Mouse (Mus musculus) embryo, embryonic 9.5 days (tissue): Measurements from ENCODE around the gene Zbtb4.
A peak's percentile ranks its signal among the peaks of the same experiment; 100 is the strongest.
"Not testable (repeated sequence)": the region's sequence is repeated elsewhere in the genome, so short reads cannot be mapped to it uniquely, and the experiment has no call there.

Experiments used
- DNase-seq: peaks from one replicate; pipeline ENCODE4 v3.0.0-alpha.2; 2017; ENCODE audit errors: extremely low spot score

The Zbtb4 gene

DNA sequence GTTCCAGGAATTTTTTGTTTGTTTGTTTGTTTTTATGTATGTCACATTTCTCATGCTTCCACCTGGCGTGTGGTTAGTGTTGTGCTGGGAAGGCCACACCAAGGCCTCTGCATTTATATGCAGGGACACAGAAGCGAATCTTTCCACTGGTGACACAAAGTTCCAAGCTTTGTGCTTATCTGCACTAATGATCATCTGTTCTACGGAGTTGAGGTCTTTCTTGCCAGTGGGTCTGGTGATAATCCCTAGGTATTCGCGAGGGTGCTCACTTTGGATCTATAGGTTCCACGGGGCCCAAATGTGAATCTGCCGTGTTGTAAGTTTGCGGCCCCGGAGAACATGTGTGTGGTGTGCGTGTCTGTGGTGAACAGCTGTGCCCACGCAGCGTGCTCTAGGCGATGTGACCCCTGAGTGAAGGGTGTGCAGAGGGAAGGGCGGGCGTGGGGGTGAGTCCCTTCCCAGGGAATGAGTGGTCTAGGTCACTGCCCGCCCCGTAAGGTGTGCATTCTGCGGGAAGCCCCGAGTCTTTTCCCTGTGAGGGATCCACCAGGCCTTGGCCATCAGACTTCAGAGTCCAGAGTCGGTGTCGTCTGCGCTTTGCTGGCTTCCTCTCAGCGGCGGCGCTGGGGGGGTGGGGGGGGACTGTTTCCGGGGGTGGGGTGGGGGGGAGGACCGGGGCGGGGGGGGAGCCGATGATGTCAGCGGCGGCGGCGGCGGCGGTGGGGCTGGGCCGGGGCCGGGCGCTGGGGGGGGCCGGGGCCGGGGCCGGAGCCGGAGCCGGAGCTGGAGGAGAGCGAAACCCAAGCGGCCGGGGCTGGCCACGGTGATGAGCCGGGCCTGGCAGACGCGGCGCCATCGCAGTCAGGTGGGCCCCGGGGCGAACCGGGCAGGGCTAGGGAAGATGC lies at the start of gene Zbtb4:
Gene Zbtb4 (plus strand): TSS at position 692 of the 905 bp plus-strand sequence.
- peak; percentile 34 for DNase-seq

GRCm38 (mm10) chr11:69715929-69716328 lies 49.8 kb upstream of the Zbtb4 start:
- DNase-seq = peak; percentile 37

DNA sequence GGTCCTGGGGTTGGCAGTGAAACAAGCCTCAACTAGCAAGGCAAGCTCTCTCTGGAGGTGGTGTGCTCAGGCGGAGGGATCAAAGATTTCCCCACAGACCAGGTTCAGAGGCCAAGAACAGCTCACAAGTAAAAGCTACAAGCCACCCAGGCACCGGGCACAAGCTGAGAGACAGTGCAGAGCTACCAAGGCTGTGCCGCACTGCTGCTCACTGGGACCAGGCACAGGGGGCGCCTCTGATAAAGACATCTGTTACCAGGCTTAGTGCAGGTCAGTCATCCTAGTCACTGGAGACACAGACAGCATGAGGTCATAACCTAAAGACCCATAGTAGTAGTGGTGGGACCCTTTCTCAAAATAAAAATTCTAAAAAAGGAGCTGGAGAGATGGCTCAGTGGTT lies 48.8 kb upstream of the Zbtb4 start:
- DNase-seq = no peak

GRCm38 (mm10) chr11:69718661-69719060 lies 47.1 kb upstream of the Zbtb4 start:
- no peak for DNase-seq

DNA sequence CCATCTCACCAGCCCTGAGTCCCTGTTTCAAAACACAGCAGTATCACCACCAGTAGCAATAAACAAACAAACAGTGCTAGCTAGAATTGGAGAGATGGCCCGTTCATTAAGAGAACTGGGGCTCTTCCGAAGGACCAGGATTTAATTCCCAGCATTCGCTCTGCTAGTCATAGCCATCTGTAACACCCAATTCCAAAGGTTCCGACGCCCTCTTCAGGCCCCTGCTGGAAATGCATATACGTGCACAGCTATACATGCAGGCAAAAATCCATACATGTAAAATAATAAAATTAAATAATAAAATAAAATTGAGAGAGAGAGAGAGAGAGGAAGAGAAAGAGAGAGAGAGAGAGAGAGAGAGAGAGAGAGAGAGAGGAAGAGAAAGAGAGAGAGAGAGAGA lies 46.3 kb upstream of the Zbtb4 start:
- no peak for DNase-seq

- DNase-seq = no peak
These were observed 44.9 kb upstream of the Zbtb4 start for GRCm38 (mm10) chr11:69720852-69721251.

DNA sequence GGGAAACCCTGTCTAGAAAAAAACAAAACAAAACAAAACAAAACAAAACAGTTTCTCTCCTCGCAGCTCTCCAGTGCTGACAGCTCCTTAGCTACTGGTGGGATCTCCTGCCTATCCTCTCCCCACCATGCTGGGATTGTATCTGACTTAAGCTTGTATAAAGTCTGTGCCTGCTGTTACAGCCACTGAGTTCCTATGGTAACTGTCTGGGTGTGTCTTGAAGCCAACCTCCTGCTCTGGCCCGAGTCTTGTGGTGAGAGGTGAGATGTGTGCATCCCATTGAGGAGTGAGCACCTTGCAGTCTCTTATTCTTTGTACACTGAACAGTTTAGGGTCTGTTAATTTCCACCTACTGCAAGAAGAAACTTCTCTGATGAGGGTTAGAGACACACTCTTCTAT lies 42.6 kb upstream of the Zbtb4 start:
- DNase-seq = no peak

GRCm38 (mm10) chr11:69725951-69726350 lies 39.8 kb upstream of the Zbtb4 start:
- DNase-seq = no peak

DNA sequence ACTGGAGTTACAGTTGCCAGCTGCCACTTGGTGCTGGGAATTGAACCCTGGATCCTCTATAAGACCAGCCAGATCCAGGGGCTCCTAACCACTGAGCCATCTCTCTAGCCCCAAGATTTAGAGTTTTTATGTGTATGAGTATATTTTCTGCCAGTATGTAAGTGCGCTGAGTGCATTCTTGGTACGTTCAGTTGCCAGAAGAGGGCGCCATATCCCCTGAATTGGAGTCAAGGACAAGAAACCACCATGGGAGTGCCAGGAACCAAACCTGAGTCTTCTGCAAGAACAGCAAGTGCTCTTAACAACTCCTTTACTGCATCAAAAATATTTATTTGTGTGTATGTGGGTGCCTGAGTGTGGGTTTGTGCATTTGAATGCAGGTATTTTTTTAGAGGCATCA lies 36.6 kb upstream of the Zbtb4 start:
- peak; percentile 65 for DNase-seq

DNA sequence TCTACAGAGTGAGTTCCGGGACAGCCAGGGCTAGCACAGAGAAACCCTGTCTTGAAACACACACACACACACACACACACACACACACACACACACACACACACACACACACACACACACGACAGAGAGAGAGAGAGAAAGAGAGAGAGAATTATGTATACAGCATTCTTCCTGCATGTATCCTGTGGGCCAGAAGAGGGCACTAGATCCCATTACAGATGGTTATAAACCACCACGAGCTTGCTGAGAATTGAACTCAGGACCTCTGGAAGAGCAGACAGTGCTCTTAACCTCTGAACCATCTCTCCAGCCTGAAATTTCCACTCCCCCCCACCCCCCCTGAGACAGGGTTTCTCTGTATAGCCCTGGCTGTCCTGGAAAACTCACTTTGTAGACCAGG lies 34.3 kb upstream of the Zbtb4 start:
- not testable (repeated sequence) for DNase-seq

DNA sequence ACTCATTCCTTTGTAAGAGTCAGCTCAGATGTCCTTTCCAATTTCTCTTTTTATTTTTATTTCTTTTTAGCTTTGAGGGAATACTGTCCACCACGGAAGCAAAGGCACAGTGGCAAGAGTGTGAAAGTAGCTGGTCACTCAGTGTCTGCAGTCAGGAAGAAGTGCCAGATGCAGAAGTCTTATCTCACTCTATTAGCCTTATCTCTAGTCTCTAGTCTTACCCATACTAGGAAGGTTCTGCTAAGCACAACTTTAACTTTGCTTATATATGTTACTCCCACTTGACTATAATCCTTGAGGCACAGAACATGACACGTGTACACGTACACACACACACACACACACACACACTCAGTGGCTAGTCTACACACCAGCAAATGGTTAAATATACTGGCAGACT lies 14.1 kb upstream of the Zbtb4 start:
- DNase-seq = no peak

GRCm38 (mm10) chr11:69752686-69753085 lies 13.0 kb upstream of the Zbtb4 start:
- DNase-seq = no peak

- no peak for DNase-seq
These were observed 11.5 kb upstream of the Zbtb4 start for GRCm38 (mm10) chr11:69754233-69754632.

- no peak for DNase-seq
These were observed 11.0 kb upstream of the Zbtb4 start for GRCm38 (mm10) chr11:69754701-69755100.

GRCm38 (mm10) chr11:69757303-69758089 lies 8.2 kb upstream of the Zbtb4 start:
- no peak for DNase-seq

DNA sequence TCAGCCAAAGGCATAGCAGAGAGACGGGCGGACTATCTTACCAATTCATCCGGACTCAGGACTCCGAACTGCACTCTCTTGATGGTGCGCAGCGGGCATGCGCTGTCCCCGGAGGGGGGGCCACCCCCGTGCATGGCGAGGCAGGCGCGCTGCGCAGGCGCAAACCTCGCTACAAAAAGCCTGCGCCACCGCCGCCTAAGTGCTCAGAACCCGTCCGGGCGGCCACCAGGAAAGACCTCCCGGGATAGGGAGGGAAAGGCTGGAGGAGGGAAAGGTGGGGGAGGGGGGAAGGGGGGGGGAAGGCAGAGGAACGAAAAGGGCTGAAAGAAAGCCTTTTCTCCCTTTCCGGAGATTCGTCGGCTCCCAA lies 7.6 kb upstream of the Zbtb4 start:
- DNase-seq = peak; percentile 91

- DNase-seq = peak; percentile 99
These were observed 7.2 kb upstream of the Zbtb4 start, which contains the start of gene Polr2a for GRCm38 (mm10) chr11:69758478-69758970. Polr2a (minus strand) TSS chr11:69758637.

DNA sequence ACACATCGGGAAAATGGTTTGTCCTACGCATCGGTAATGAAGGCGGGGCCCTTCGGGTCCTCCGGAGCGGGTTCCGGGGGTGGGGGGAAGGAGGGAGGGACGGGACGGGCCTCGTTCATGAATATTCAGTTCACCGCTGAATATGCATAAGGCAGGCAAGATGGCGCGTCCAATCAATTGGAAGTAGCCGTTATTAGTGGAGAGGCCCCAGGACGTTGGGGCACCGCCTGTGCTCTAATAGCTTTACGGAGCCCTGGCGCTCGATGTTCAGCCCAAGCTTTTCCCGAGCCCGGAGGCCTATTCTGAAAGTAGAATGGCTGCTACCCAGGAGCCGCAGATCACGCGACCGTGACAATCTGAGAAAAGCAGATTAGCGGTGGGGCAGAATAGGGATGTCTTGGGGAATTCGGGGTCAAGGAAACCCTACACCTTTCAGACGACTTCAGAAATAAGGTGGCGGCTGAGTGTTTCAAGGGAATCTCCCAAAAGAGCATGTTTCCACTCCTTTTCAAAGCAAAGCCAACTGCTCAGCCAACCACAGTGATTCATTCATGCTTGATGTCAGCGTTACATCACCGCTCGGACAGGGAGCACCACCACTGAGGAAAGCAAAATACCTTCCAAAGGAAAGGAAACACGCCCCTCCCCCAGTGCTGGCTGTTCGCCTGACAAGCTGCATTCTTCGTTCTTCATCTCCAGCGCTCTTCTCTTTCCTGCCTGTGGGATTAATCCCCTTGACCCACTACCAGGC lies 6.6 kb upstream of the Zbtb4 start:
- peak; percentile 95 for DNase-seq

DNA sequence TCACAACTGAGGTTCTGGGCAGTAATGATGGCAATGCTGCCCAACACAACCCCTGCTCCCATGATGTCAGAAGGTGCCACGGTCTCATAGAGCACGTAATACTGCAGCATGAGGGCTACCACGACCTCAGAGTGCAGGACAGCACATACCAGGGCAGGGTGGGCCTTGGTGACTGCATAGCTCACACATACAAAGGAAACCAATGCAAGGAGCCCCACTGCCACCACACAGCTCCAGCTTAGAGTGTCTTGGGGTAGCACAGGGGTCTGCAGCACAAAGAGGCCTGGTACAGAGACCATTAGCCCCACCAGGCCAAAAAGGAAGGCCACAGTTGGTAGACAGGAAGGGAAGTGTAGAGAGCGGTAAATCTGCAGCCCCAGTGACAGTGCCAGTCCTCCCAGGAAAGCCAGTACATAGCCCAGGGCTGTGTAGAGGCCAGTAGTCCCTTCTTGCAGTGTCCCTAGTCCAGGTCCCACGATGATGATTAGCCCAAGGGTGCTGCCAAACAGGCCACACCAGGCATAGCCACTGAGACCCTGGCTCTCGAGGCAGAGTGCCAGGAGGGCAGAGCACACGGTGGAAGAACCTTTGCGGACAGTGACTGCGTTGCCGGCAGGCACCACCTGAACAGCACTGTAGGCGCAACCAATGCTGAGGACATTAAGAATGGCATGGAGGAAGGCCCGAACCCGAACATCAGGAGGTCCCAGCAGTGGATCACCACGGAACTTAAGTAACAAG lies 5.4 kb upstream of the Zbtb4 start:
- no peak for DNase-seq

DNA sequence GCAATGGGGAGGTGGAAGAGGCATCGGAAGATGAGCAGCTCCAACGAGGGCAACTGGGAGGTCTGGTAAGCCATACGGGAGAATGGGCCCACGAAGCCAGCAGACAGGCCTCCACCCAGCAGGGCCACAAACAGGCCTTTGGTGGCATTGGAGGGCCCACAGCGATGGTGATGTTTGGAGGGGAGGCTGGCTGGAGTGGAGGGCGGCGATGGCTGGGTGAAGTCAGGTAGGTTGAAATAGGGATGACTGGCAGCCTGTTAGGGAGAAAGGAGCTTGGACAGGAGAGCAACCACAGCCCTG lies 4.9 kb upstream of the Zbtb4 start:
- DNase-seq = no peak

DNA sequence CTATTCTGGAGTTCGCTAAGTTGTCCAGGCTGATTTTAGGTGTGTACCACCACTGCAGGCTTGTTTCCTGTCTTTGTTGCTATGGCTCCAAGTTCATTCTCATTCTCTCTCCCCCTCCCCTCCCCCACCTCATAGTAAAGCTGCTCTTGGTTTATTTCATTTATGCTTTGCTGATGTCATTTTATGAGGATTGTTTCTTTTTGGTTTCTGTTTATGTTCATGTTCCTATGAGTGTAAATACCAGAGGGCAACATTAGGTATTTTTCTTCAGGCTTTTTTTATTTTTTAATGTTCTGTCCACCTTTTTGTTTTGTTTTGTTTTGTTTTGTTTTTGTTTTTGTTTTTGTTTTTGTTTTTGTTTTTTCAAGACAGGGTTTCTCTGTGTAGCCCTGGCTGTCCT lies 3.8 kb upstream of the Zbtb4 start, which contains the start of gene Slc35g3:
Gene Slc35g3 (minus strand): TSS at position 101 of the 400 bp plus-strand sequence.
- DNase-seq = no peak
